10 mouse cellular contexts compared by ENCODE assay signal in genomic region chr11:86581943-86582542, GRCm38 (mm10). TPM values are rescaled to one million over a fixed set of nuclear protein-coding genes. Genes with fewer than 3 reads are reported as not detected.
DNase-seq lines count a peak whose midpoint lies in the region; ATAC-seq and TF ChIP-seq lines count a peak whose summit lies in the region.
"Had no signal": no experiment of that assay in that cellular context is flagged by ENCODE, and none has a peak within 500 bp of the region (broad histone marks: within the 10 kb centered on the region; RNA-seq: fewer than 3 reads in every experiment).

No protein-coding gene starts in this region.

- WGBS in heart, embryonic 13.5 days, result 80% methylated on average over 12 of the region's 12 CpGs
- 22% methylated on average over 12 of the region's 12 CpGs for WGBS in thymus, adult 2 months
- 34% methylated on average over 12 of the region's 12 CpGs for WGBS in liver, adult 2 months
- WGBS in hindbrain, embryonic 10.5 days, result 89% methylated on average over 12 of the region's 12 CpGs
- WGBS in hindbrain, embryonic 16.5 days, result 91% methylated on average over 12 of the region's 12 CpGs

- no peak for TF ChIP-seq CTCF in thymus, adult 2 months (IDR thresholded peaks at IDR 0.05; ENCODE audit: borderline replicate concordance, control insufficient read depth, extremely low read depth, insufficient read depth, low read length, poor library complexity)
- no peak for TF ChIP-seq CTCF in liver, adult 2 months (IDR thresholded peaks at IDR 0.05; ENCODE audit: low read depth, low read length)

- H3K9ac ChIP-seq in heart, embryonic 13.5 days, result peak overlapping the region; percentile 79
- peak overlapping the region; percentile 61 for H3K9ac ChIP-seq in liver, adult 2 months (ENCODE audit: low read depth, low read length)
- no peak overlapping the region for H3K9ac ChIP-seq in hindbrain, embryonic 16.5 days (ENCODE audit: low read depth, low read length)

- no peaks in the 10 kb centered on the region; the same call in 1 of the 2 replicates for H3K79me2 ChIP-seq in liver, adult 2 months (ENCODE audit: control insufficient read depth, insufficient read depth, low read length)

- no peak for DNase-seq in heart, postnatal 36 days
- DNase-seq in thymus, adult 2 months, result no peak
- no peak for DNase-seq in thymus, postnatal 10 days (ENCODE audit: low spot score in 2 of 2)
- DNase-seq in liver, adult 2 months (ENCODE audit: extremely low read depth, low read depth, low spot score), result peak; percentile 65
- DNase-seq in hindbrain, embryonic 10.5 days (ENCODE audit: low spot score), result no peak
- DNase-seq in gastrocnemius, postnatal 4 days (ENCODE audit: low spot score in 2 of 2), result no peak
- DNase-seq: cerebellum, postnatal 14 days had no signal

- no peak for TF ChIP-seq POLR2A in thymus, adult 2 months (IDR thresholded peaks at IDR 0.05; ENCODE audit: control insufficient read depth, extremely low read depth, insufficient read depth, low read length, poor library complexity)
- TF ChIP-seq POLR2A in liver, adult 2 months (IDR thresholded peaks at IDR 0.05; ENCODE audit: extremely low read depth, insufficient read depth, low read length), result 0 out of 2 replicates have a peak, but pooled peaks have one; percentile 15

- peak overlapping the region; percentile 89 for H3K27ac ChIP-seq in heart, embryonic 13.5 days (replicated peaks)
- peak overlapping the region; percentile 91 for H3K27ac ChIP-seq in thymus, adult 2 months (ENCODE audit: control insufficient read depth, insufficient read depth, low read length)
- H3K27ac ChIP-seq in liver, adult 2 months (replicated peaks; ENCODE audit: insufficient read depth, low read depth, low read length), result peak overlapping the region; percentile 98
- H3K27ac ChIP-seq in hindbrain, embryonic 10.5 days, result no peak overlapping the region
- no peak overlapping the region for H3K27ac ChIP-seq in hindbrain, embryonic 16.5 days (ENCODE audit: low read depth, low read length)

- H3K27me3 ChIP-seq in heart, embryonic 13.5 days (replicated peaks), result no peaks in the 10 kb centered on the region
- no peaks in the 10 kb centered on the region for H3K27me3 ChIP-seq in thymus, adult 2 months (ENCODE audit: control insufficient read depth, insufficient read depth, low read length)
- no peaks in the 10 kb centered on the region for H3K27me3 ChIP-seq in liver, adult 2 months (ENCODE audit: control insufficient read depth, insufficient read depth, low read length)
- no peaks in the 10 kb centered on the region for H3K27me3 ChIP-seq in hindbrain, embryonic 10.5 days (ENCODE audit: insufficient read depth, poor library complexity, severe bottlenecking)
- no peaks in the 10 kb centered on the region for H3K27me3 ChIP-seq in hindbrain, embryonic 16.5 days (replicated peaks; ENCODE audit: control insufficient read depth, insufficient read depth, low read length)

- no peaks in the 10 kb centered on the region for H3K9me3 ChIP-seq in heart, embryonic 13.5 days
- no peaks in the 10 kb centered on the region for H3K9me3 ChIP-seq in hindbrain, embryonic 10.5 days
- no peaks in the 10 kb centered on the region for H3K9me3 ChIP-seq in hindbrain, embryonic 16.5 days (ENCODE audit: control insufficient read depth, low read length)
- H3K9me3 ChIP-seq: G1E had no signal

- no peak for ATAC-seq in heart, embryonic 13.5 days (ENCODE audit: extremely low read depth, insufficient number of reproducible peaks, low FRiP score, low TSS enrichment)
- ATAC-seq in hindbrain, embryonic 16.5 days, result no peak

- intact Hi-C loops in heart, postnatal 36 days (cut with DNase I), result no loop called here

- peaks cover 8% of the 10 kb centered on the region; the same call in 1 of the 2 replicates for H3K36me3 ChIP-seq in heart, embryonic 13.5 days
- H3K36me3 ChIP-seq in thymus, adult 2 months (ENCODE audit: control insufficient read depth, insufficient read depth, low read length), result no peaks in the 10 kb centered on the region
- peaks cover 12% of the 10 kb centered on the region for H3K36me3 ChIP-seq in liver, adult 2 months (ENCODE audit: control insufficient read depth, insufficient read depth, low read length)
- H3K36me3 ChIP-seq in hindbrain, embryonic 10.5 days, result peaks cover 7% of the 10 kb centered on the region
- H3K36me3 ChIP-seq in hindbrain, embryonic 16.5 days (ENCODE audit: control insufficient read depth, insufficient read depth, low read length), result no peaks in the 10 kb centered on the region

- peak overlapping the region; percentile 73 for H3K4me2 ChIP-seq in heart, embryonic 13.5 days
- no peak overlapping the region for H3K4me2 ChIP-seq in hindbrain, embryonic 16.5 days (ENCODE audit: low read length)

- H3K4me1 ChIP-seq in heart, embryonic 13.5 days, result peaks cover 75% of the 10 kb centered on the region
- H3K4me1 ChIP-seq in thymus, adult 2 months (replicated peaks; ENCODE audit: control insufficient read depth, insufficient read depth, low read length), result peaks cover 38% of the 10 kb centered on the region
- peaks cover 26% of the 10 kb centered on the region for H3K4me1 ChIP-seq in liver, adult 2 months (ENCODE audit: control insufficient read depth, insufficient read depth, low read length)
- peaks cover 30% of the 10 kb centered on the region for H3K4me1 ChIP-seq in hindbrain, embryonic 10.5 days (replicated peaks)
- H3K4me1 ChIP-seq in hindbrain, embryonic 16.5 days (ENCODE audit: control insufficient read depth, insufficient read depth, low read depth, low read length), result no peaks in the 10 kb centered on the region

- no peak overlapping the region for H3K4me3 ChIP-seq in heart, embryonic 13.5 days
- no peak overlapping the region for H3K4me3 ChIP-seq in thymus, adult 2 months (ENCODE audit: control insufficient read depth, insufficient read depth, low read length)
- no peak overlapping the region; the same call in 1 of the 2 replicates for H3K4me3 ChIP-seq in liver, adult 2 months (ENCODE audit: insufficient read depth, low read depth, low read length)
- H3K4me3 ChIP-seq in hindbrain, embryonic 10.5 days, result no peak overlapping the region
- H3K4me3 ChIP-seq in hindbrain, embryonic 16.5 days (ENCODE audit: low read length), result no peak overlapping the region

RNA-seq across cellular contexts. Expression of gene Tubd1, which starts 37.3 kb away (rescaled TPM):
- polyA plus RNA-seq in heart, embryonic 13.5 days (2015; fragmentation: Nextera tagmentation; extraction: Ambion mirVana), result 11.5 and 11.9 TPM in 2 replicates
- 1 to 10 TPM; 6.2 to 6.7 TPM for total RNA-seq in heart, postnatal 36 days (2021)
- 5.7 and 5.9 TPM in 2 replicates for polyA plus RNA-seq in thymus, adult 2 months (2012; rRNA removed)
- total RNA-seq in liver, adult 2 months (2014; rRNA removed), result 2.6 and 4.3 TPM in 2 replicates
- polyA plus RNA-seq in liver, adult 2 months (2012; rRNA removed), result 1.7 and 2.0 TPM in 2 replicates
- polyA plus RNA-seq in hindbrain, embryonic 10.5 days (2016; fragmentation: Nextera tagmentation; extraction: Ambion mirVana), result 12.7 and 12.8 TPM in 2 replicates
- polyA plus RNA-seq in hindbrain, embryonic 16.5 days (2015; fragmentation: Nextera tagmentation; extraction: Ambion mirVana), result 6.5 and 7.7 TPM in 2 replicates
- 1 to 10 TPM; 5.0 to 5.2 TPM for total RNA-seq in gastrocnemius, postnatal 4 days (2021)

RNA-seq across cellular contexts. Expression of gene Rps6kb1, which starts 37.4 kb away (rescaled TPM):
- polyA plus RNA-seq in heart, embryonic 13.5 days (2015; fragmentation: Nextera tagmentation; extraction: Ambion mirVana), result 39.6 and 41.2 TPM in 2 replicates
- total RNA-seq in heart, postnatal 36 days (2021), result 10 to 100 TPM; 19.3 to 23.2 TPM
- polyA plus RNA-seq in thymus, adult 2 months (2012; rRNA removed), result 12.2 and 12.3 TPM in 2 replicates
- 14.4 TPM in 2 replicates for total RNA-seq in liver, adult 2 months (2014; rRNA removed)
- polyA plus RNA-seq in liver, adult 2 months (2012; rRNA removed), result 6.2 and 6.3 TPM in 2 replicates
- polyA plus RNA-seq in hindbrain, embryonic 10.5 days (2016; fragmentation: Nextera tagmentation; extraction: Ambion mirVana), result 43.5 and 53.6 TPM in 2 replicates
- polyA plus RNA-seq in hindbrain, embryonic 16.5 days (2015; fragmentation: Nextera tagmentation; extraction: Ambion mirVana), result 53.0 and 53.1 TPM in 2 replicates
- total RNA-seq in gastrocnemius, postnatal 4 days (2021), result 10 to 100 TPM; 50.5 to 56.8 TPM

Comparison
In these comparisons a context has a peak if more than half of its experiments do, and no peak if none do; other contexts are left out.
1. H3K27ac ChIP-seq: peak in heart, embryonic 13.5 days (single experiment), thymus, adult 2 months (single experiment) and liver, adult 2 months (single experiment); none in hindbrain, embryonic 10.5 days (single experiment) and hindbrain, embryonic 16.5 days (single experiment).